Mouse (Mus musculus) lung, embryonic 14.5 days (tissue): ENCODE results near the gene Morn3. TPM values are rescaled to one million over a fixed set of nuclear protein-coding genes. Genes with fewer than 3 reads are reported as not detected.

Source experiments
- ATAC-seq: fragments of 200-750 bp; cut with Nextera tagmentation; 2 replicates; pipeline ENCODE4 v1.8.0; 2017; ENCODE audit warnings: mild to moderate bottlenecking, moderate TSS enrichment, moderate library complexity; ENCODE audit not compliant: insufficient read depth
- DNase-seq: peaks from one replicate; pipeline ENCODE4 v3.0.0-alpha.2; 2015
- H3K27ac ChIP-seq: fragments of 300-500 bp; sonication (generic); 2 replicates; pipeline ENCODE4 v1.5.1; 2014; ENCODE audit warnings: low read depth, mild to moderate bottlenecking, moderate library complexity
- H3K27me3 ChIP-seq: fragments of 300-500 bp; sonication (generic); 2 replicates; pipeline ENCODE4 v1.6.1; 2014; ENCODE audit warnings: low read length, control low read depth; ENCODE audit not compliant: insufficient read depth
- H3K36me3 ChIP-seq: fragments of 300-500 bp; sonication (generic); 2 replicates; pipeline ENCODE4 v1.6.1; 2014; ENCODE audit warnings: control low read depth; ENCODE audit not compliant: insufficient read depth
- H3K4me1 ChIP-seq: fragments of 300-500 bp; sonication (generic); 2 replicates; pipeline ENCODE4 v1.6.1; 2014; ENCODE audit warnings: antibody characterized with exemption, control low read depth; ENCODE audit not compliant: insufficient read depth
- H3K4me2 ChIP-seq: fragments of 300-500 bp; sonication (generic); 2 replicates; pipeline ENCODE4 v1.6.1; 2014; ENCODE audit warnings: mild to moderate bottlenecking
- H3K4me3 ChIP-seq: fragments of 300-500 bp; sonication (generic); 2 replicates; pipeline ENCODE4 v1.5.1; 2014; ENCODE audit warnings: low read depth, low read length
- H3K9ac ChIP-seq: fragments of 300-500 bp; sonication (generic); 2 replicates; pipeline ENCODE4 v1.6.1; 2014
- H3K9me3 ChIP-seq: fragments of 300-500 bp; sonication (generic); 2 replicates; pipeline ENCODE4 v1.6.1; 2016; ENCODE audit warnings: low read depth, low read length, control low read depth
- CTCF ChIP-seq: IDR thresholded peaks from 2 replicates; pipeline ENCODE4 v1.5.1; 2016; ENCODE audit warnings: antibody characterized with exemption, low read depth
- WGBS: fragments of 180-500 bp; shearing (Covaris S2); extraction: QIAGEN DNeasy Blood & Tissue Kit; methylation state at CpG from one replicate; pipeline ENCODE4 v1.1.7; 2014; 5-methylcytosine and 5-hydroxymethylcytosine counted together
- polyA plus RNA-seq: library from polyadenylated mRNA; unstranded; fragments of >200 nt; fragmentation: Nextera tagmentation; extraction: Ambion mirVana; gene quantifications from 2 replicates; pipeline ENCODE4 v1.2.1, GENCODE M21; 2014

Gene Morn3
- polyA plus RNA-seq, 1 experiment from 2014 or later, result not detected

- Histone ChIP-seq H3K9me3 (no peaks in the 10 kb centered on the region), H3K4me3 (no peak overlapping the region), H3K4me1 (0 out of 2 replicates have a peak, but pooled peaks cover 3% of the 10 kb centered on the region), H3K9ac (no peak overlapping the region), H3K27me3 (no peaks in the 10 kb centered on the region), H3K4me2 (peak overlapping the region; percentile 3; the same call in 1 of the 2 replicates), H3K27ac (no peak overlapping the region), H3K36me3 (no peaks in the 10 kb centered on the region)
- WGBS, result 22% methylated on average over 9 of the region's 9 CpGs
- peak; percentile 88 for TF ChIP-seq CTCF
- ATAC-seq, result peak; percentile 59; the same call in 1 of the 2 replicates
- DNase-seq, result peak; percentile 90
These were observed 1.1 kb downstream of the Morn3 start for GRCm38 (mm10) chr5:123045561-123046295.

- H3K4me2 ChIP-seq, result no peak overlapping the region
- DNase-seq, result peak; percentile 52
- 18% methylated on average over 7 of the region's 7 CpGs for WGBS
These were observed 3.0 kb downstream of the Morn3 start for GRCm38 (mm10) chr5:123043856-123044255.

GRCm38 (mm10) chr5:123040796-123041195, 6.0 kb downstream of the Morn3 start:
- ATAC-seq (no peak), DNase-seq (no peak)
- no peak for TF ChIP-seq CTCF
- H3K36me3 ChIP-seq, result no peaks in the 10 kb centered on the region
- H3K4me3 ChIP-seq, result no peak overlapping the region
- WGBS, result 36% methylated on average over 7 of the region's 7 CpGs
- H3K9me3 ChIP-seq, result no peaks in the 10 kb centered on the region
- H3K4me2 ChIP-seq, result 0 out of 2 replicates have a peak overlapping the region, but pooled peaks have one; percentile 2
- peak overlapping the region; percentile 13; the same call in 1 of the 2 replicates for H3K9ac ChIP-seq
- 0 out of 2 replicates have a peak, but pooled peaks cover 4% of the 10 kb centered on the region for H3K4me1 ChIP-seq
- no peaks in the 10 kb centered on the region for H3K27me3 ChIP-seq
- peak overlapping the region; percentile 15; the same call in 1 of the 2 replicates for H3K27ac ChIP-seq

More at GRCm38 (mm10) chr5:123043856-123044255, 3.0 kb downstream of the Morn3 start:
- no peak overlapping the region for H3K9ac ChIP-seq
- ATAC-seq, result no peak
- no peaks in the 10 kb centered on the region for H3K27me3 ChIP-seq
- no peaks in the 10 kb centered on the region for H3K9me3 ChIP-seq
- no peak overlapping the region for H3K4me3 ChIP-seq
- no peaks in the 10 kb centered on the region for H3K36me3 ChIP-seq
- H3K4me1 ChIP-seq, result 0 out of 2 replicates have a peak, but pooled peaks cover 4% of the 10 kb centered on the region
- TF ChIP-seq CTCF, result peak; percentile 56
- H3K27ac ChIP-seq, result no peak overlapping the region

- DNase-seq, result peak; percentile 75
- Histone ChIP-seq H3K4me1 (0 out of 2 replicates have a peak, but pooled peaks cover 4% of the 10 kb centered on the region), H3K4me2 (peak overlapping the region; percentile 58), H3K27me3 (no peaks in the 10 kb centered on the region), H3K9ac (0 out of 2 replicates have a peak overlapping the region, but pooled peaks have one; percentile 30), H3K4me3 (peak overlapping the region; percentile 29), H3K9me3 (no peaks in the 10 kb centered on the region), H3K36me3 (no peaks in the 10 kb centered on the region), H3K27ac (peak overlapping the region; percentile 32; the same call in 1 of the 2 replicates)
- WGBS, result 3% methylated on average over 25 of the region's 25 CpGs
- no peak for TF ChIP-seq CTCF
- ATAC-seq, result peak; percentile 80; the same call in 1 of the 2 replicates
These were observed 7.6 kb downstream of the Morn3 start for GRCm38 (mm10) chr5:123039120-123039752.

- Histone ChIP-seq H3K4me1 (0 out of 2 replicates have a peak, but pooled peaks cover 4% of the 10 kb centered on the region), H3K9ac (no peak overlapping the region), H3K4me2 (no peak overlapping the region), H3K4me3 (no peak overlapping the region), H3K36me3 (no peaks in the 10 kb centered on the region), H3K9me3 (no peaks in the 10 kb centered on the region), H3K27ac (no peak overlapping the region), H3K27me3 (no peaks in the 10 kb centered on the region)
- WGBS, result 73% methylated on average over 5 of the region's 5 CpGs
- TF ChIP-seq CTCF, result no peak
- DNase-seq, result no peak
- ATAC-seq, result no peak
These were observed 8.7 kb downstream of the Morn3 start for GRCm38 (mm10) chr5:123038115-123038514.

- H3K4me3 ChIP-seq, result no peak overlapping the region
- H3K4me1 ChIP-seq, result 0 out of 2 replicates have a peak, but pooled peaks cover 4% of the 10 kb centered on the region
- TF ChIP-seq CTCF, result no peak
- 20% methylated on average over 6 of the region's 6 CpGs for WGBS
- no peaks in the 10 kb centered on the region for H3K9me3 ChIP-seq
- no peak overlapping the region for H3K9ac ChIP-seq
- H3K4me2 ChIP-seq, result no peak overlapping the region
- H3K27ac ChIP-seq, result no peak overlapping the region; the same call in 1 of the 2 replicates
- H3K27me3 ChIP-seq, result no peaks in the 10 kb centered on the region
- H3K36me3 ChIP-seq, result peaks cover 13% of the 10 kb centered on the region; the same call in 1 of the 2 replicates
- ATAC-seq (no peak), DNase-seq (peak; percentile 37)
These were observed 11.3 kb downstream of the Morn3 start for GRCm38 (mm10) chr5:123035564-123035963.

GRCm38 (mm10) chr5:123035089-123035488, 11.7 kb downstream of the Morn3 start:
- no peak for DNase-seq

More at GRCm38 (mm10) chr5:123035089-123035488, 11.7 kb downstream of the Morn3 start:
- no peak for ATAC-seq
- H3K9me3 ChIP-seq, result no peaks in the 10 kb centered on the region
- H3K9ac ChIP-seq, result no peak overlapping the region
- 0 out of 2 replicates have a peak, but pooled peaks cover 4% of the 10 kb centered on the region for H3K4me1 ChIP-seq
- H3K27me3 ChIP-seq, result no peaks in the 10 kb centered on the region
- no peak overlapping the region for H3K4me3 ChIP-seq
- peaks cover 18% of the 10 kb centered on the region; the same call in 1 of the 2 replicates for H3K36me3 ChIP-seq
- H3K4me2 ChIP-seq, result no peak overlapping the region
- no peak overlapping the region; the same call in 1 of the 2 replicates for H3K27ac ChIP-seq
- 88% methylated on average over 4 of the region's 4 CpGs for WGBS
- TF ChIP-seq CTCF, result no peak
